Mouse (Mus musculus): ENCODE data around the gene Dtnbp1. TPM values are rescaled to one million over a fixed set of nuclear protein-coding genes. Genes with fewer than 3 reads are reported as not detected.
A peak's percentile ranks its signal among the peaks of the same experiment; 100 is the strongest.

Gene Dtnbp1
- total and polyA plus RNA-seq, 3 experiments, result 24.2 to 59.5 TPM; not detected in 1

GRCm38 (mm10) chr13:44996339-44996738 lies 5.6 kb downstream of the Dtnbp1 start:
- Histone ChIP-seq H3K9me3 (replicated peaks; ENCODE audit: insufficient read depth, low read length) (no peaks in the 10 kb centered on the region), H3K4me1 (ENCODE audit: control insufficient read depth in 1 of 2, insufficient read depth in 2 of 2, low read length in 2 of 2) (peaks cover 2 to 3% of the 10 kb centered on the region in 2 experiments; a peak in 2 of 4 replicates), H3K27ac (ENCODE audit: control insufficient read depth, low read depth, low read length) (no peak overlapping the region), H3K36me3 (ENCODE audit: control insufficient read depth in 1 of 2, insufficient read depth in 2 of 2, low read length in 2 of 2) (peaks cover 3 to 15% of the 10 kb centered on the region in 2 experiments; a peak in 3 of 4 replicates), H3K79me2 (ENCODE audit: control insufficient read depth, insufficient read depth, low read length, poor library complexity) (peaks cover 17% of the 10 kb centered on the region), H3K27me3 (ENCODE audit: control insufficient read depth in 1 of 2, insufficient read depth in 2 of 2, low read length in 2 of 2) (no peaks in the 10 kb centered on the region), H3K4me3 (ENCODE audit: control insufficient read depth in 1 of 2, insufficient read depth in 1 of 2, low read depth in 2 of 2, low read length in 2 of 2) (no peak overlapping the region), H3K9ac (ENCODE audit: control insufficient read depth, low read depth, low read length, poor library complexity, severe bottlenecking) (no peak overlapping the region)
- DNase-seq (ENCODE audit: low read depth, low spot score), result peak; percentile 75
- TF ChIP-seq MXI1 (IDR thresholded peaks at IDR 0.05; ENCODE audit: low read depth, low read length) (no peak), MAX (IDR thresholded peaks at IDR 0.05; ENCODE audit: low read length) (no peak), TBP (IDR thresholded peaks at IDR 0.05; ENCODE audit: low read depth, low read length) (no peak), MYC (IDR thresholded peaks at IDR 0.05; ENCODE audit: low read depth, low read length) (peak; percentile 45; the same call in 1 of the 2 replicates), SMC3 (IDR thresholded peaks at IDR 0.05; ENCODE audit: low read depth, low read length) (no peak), NELFE (IDR thresholded peaks at IDR 0.05; ENCODE audit: low read depth, low read length) (no peak), SIN3A (IDR thresholded peaks at IDR 0.05; ENCODE audit: low read length) (0 out of 2 replicates have a peak, but pooled peaks have one; percentile 19), ETS1 (IDR thresholded peaks at IDR 0.05; ENCODE audit: low read depth, low read length) (no peak), EP300 (IDR thresholded peaks at IDR 0.05; ENCODE audit: low read depth in 1 of 2, low read length in 2 of 2) (peak in 1 of 2 experiments; percentile 41; a peak in 2 of 4 replicates), CHD1 (IDR thresholded peaks at IDR 0.05; ENCODE audit: low read depth, low read length) (no peak), USF2 (IDR thresholded peaks at IDR 0.05; ENCODE audit: borderline replicate concordance in 1 of 2, insufficient read depth in 1 of 2, low read depth in 1 of 2, low read length in 2 of 2) (no peak), GABPA (IDR thresholded peaks at IDR 0.05; ENCODE audit: low read depth, low read length) (no peak), RCOR1 (IDR thresholded peaks at IDR 0.05; ENCODE audit: low read depth, low read length) (no peak), CTCF (IDR thresholded peaks at IDR 0.05 in 2 of 3, conservative IDR thresholded peaks at IDR 0.05 in 1 of 3; ENCODE audit: control insufficient read depth in 1 of 3, insufficient read depth in 1 of 3, low read depth in 2 of 3, low read length in 3 of 3, poor library complexity in 1 of 3, severe bottlenecking in 1 of 3) (no peak), USF1 (IDR thresholded peaks at IDR 0.05; ENCODE audit: low read depth, low read length) (no peak), POLR2AphosphoS2 (IDR thresholded peaks at IDR 0.05; ENCODE audit: low read length) (no peak), ZNF384 (IDR thresholded peaks at IDR 0.05; ENCODE audit: low read depth, low read length) (no peak), TCF12 (IDR thresholded peaks at IDR 0.05; ENCODE audit: low read depth, low read length) (no peak), GATA1 (IDR thresholded peaks at IDR 0.05; ENCODE audit: low read depth, low read length) (0 out of 2 replicates have a peak, but pooled peaks have one; percentile 27), MEF2A (IDR thresholded peaks at IDR 0.05; ENCODE audit: extremely low read depth, insufficient replicate concordance, low read depth, low read length, poor library complexity, severe bottlenecking) (no peak)
